Mouse (Mus musculus) G1E (cell line): ENCODE data around the gene Prpf38a.

Experiments used
- CTCF ChIP-seq: IDR thresholded peaks from 2 replicates; pipeline ENCODE4 v1.5.1; 2012; ENCODE audit warnings: low read depth, low read length, inconsistent platforms, mixed read lengths
- GATA1 ChIP-seq: IDR thresholded peaks from 2 replicates; pipeline ENCODE4 v1.6.1; 2012; ENCODE audit warnings: borderline replicate concordance, low read length, inconsistent platforms, mixed read lengths
- TAL1 ChIP-seq: conservative IDR thresholded peaks from 2 replicates; pipeline ENCODE4 v1.6.1; 2012; ENCODE audit warnings: low read depth, low read length, inconsistent platforms, mixed read lengths

DNA sequence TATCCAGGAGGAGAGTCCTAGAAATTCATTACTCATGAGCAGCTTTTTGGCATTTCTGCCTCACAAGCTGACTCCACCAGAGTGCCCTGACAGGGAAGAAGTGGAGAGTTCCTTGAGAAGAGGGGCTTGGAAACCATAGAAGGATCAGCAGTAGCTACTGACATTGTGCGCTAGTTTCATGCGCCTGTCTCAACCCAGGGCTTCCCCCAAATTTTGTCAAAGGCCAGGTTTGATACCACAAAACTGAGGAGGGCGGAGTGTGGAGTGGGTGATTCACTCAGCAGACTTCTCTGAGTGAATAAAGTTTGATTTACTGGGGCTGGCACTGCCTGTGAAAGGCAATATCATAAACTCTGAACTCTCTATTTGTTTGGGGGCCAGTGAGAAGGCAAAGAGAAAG lies 29.5 kb upstream of the Prpf38a start:
- TF ChIP-seq CTCF (no peak), GATA1 (no peak), TAL1 (no peak)
